Mouse (Mus musculus): ENCODE data around the gene Lrrc75a. TPM values are rescaled to one million over a fixed set of nuclear protein-coding genes. Genes with fewer than 3 reads are reported as not detected.

The Lrrc75a gene
- polyA plus RNA-seq, 1 experiment from 2014 or later, result 15.5 TPM

- no peaks in the 10 kb centered on the region for H3K27me3 ChIP-seq
- no peak overlapping the region for H3K4me2 ChIP-seq (replicated peaks)
- H3K9ac ChIP-seq, result no peak overlapping the region
- peaks cover 64% of the 10 kb centered on the region for H3K36me3 ChIP-seq
- H3K27ac ChIP-seq, result no peak overlapping the region
- no peak for ATAC-seq (ENCODE audit: low FRiP score, low read depth)
- 85% methylated on average over 6 of the region's 6 CpGs for WGBS
- no peak overlapping the region for H3K4me3 ChIP-seq
- no peaks in the 10 kb centered on the region for H3K9me3 ChIP-seq
- H3K4me1 ChIP-seq, result peaks cover 29% of the 10 kb centered on the region
Measured at GRCm38 (mm10) chr11:62610304-62610703, 38.0 kb downstream of the Lrrc75a start.

- no peaks in the 10 kb centered on the region for H3K27me3 ChIP-seq
- no peak overlapping the region for H3K4me3 ChIP-seq
- H3K4me2 ChIP-seq (replicated peaks), result no peak overlapping the region
- peaks cover 77% of the 10 kb centered on the region for H3K36me3 ChIP-seq
- 81% methylated on average over 10 of the region's 10 CpGs for WGBS
- ATAC-seq (ENCODE audit: low FRiP score, low read depth), result no peak
- no peak overlapping the region for H3K27ac ChIP-seq
- no peaks in the 10 kb centered on the region for H3K9me3 ChIP-seq
- H3K4me1 ChIP-seq, result peaks cover 32% of the 10 kb centered on the region
- no peak overlapping the region for H3K9ac ChIP-seq
Measured at GRCm38 (mm10) chr11:62608826-62609675, 39.3 kb downstream of the Lrrc75a start.

- Histone ChIP-seq H3K9ac (no peak overlapping the region; the same call in 1 of the 2 replicates), H3K9me3 (no peaks in the 10 kb centered on the region), H3K36me3 (peaks cover 78% of the 10 kb centered on the region), H3K27ac (no peak overlapping the region), H3K4me2 (replicated peaks) (no peak overlapping the region), H3K4me3 (no peak overlapping the region), H3K27me3 (no peaks in the 10 kb centered on the region), H3K4me1 (peaks cover 28% of the 10 kb centered on the region)
- ATAC-seq (ENCODE audit: low FRiP score, low read depth), result no peak
- 90% methylated on average over 1 of the region's 1 CpGs for WGBS
Measured at GRCm38 (mm10) chr11:62607952-62608201, 40.4 kb downstream of the Lrrc75a start.

- WGBS, result 65% methylated on average over 10 of the region's 10 CpGs
- peaks cover 28% of the 10 kb centered on the region for H3K4me1 ChIP-seq
Measured at GRCm38 (mm10) chr11:62607170-62607951, 41.0 kb downstream of the Lrrc75a start.

GRCm38 (mm10) chr11:62606299-62607169 lies 41.8 kb downstream of the Lrrc75a start:
- Histone ChIP-seq H3K9ac (no peak overlapping the region), H3K27ac (peak overlapping the region; percentile 10; the same call in 1 of the 2 replicates), H3K4me2 (replicated peaks) (peak overlapping the region; percentile 84; the same call in 1 of the 2 replicates), H3K9me3 (no peaks in the 10 kb centered on the region), H3K27me3 (no peaks in the 10 kb centered on the region), H3K4me1 (peaks cover 31% of the 10 kb centered on the region), H3K36me3 (peaks cover 69% of the 10 kb centered on the region), H3K4me3 (no peak overlapping the region)
- ATAC-seq (ENCODE audit: low FRiP score, low read depth), result no peak
- WGBS, result 61% methylated on average over 10 of the region's 10 CpGs

More at GRCm38 (mm10) chr11:62607170-62607951, 41.0 kb downstream of the Lrrc75a start:
- Histone ChIP-seq H3K4me2 (replicated peaks) (no peak overlapping the region), H3K4me3 (no peak overlapping the region), H3K9ac (no peak overlapping the region; the same call in 1 of the 2 replicates), H3K27ac (no peak overlapping the region), H3K9me3 (no peaks in the 10 kb centered on the region), H3K36me3 (peaks cover 77% of the 10 kb centered on the region), H3K27me3 (no peaks in the 10 kb centered on the region)
- ATAC-seq (ENCODE audit: low FRiP score, low read depth), result no peak

GRCm38 (mm10) chr11:62605619-62606298 lies 42.6 kb downstream of the Lrrc75a start:
- H3K36me3 ChIP-seq, result peaks cover 69% of the 10 kb centered on the region
- peak overlapping the region; percentile 52; the same call in 1 of the 2 replicates for H3K27ac ChIP-seq
- no peak for ATAC-seq (ENCODE audit: low FRiP score, low read depth)

GRCm38 (mm10) chr11:62604886-62605618 lies 43.3 kb downstream of the Lrrc75a start:
- H3K4me1 ChIP-seq, result peaks cover 31% of the 10 kb centered on the region
- 22% methylated on average over 3 of the region's 3 CpGs for WGBS
- H3K9me3 ChIP-seq, result no peaks in the 10 kb centered on the region
- peak overlapping the region; percentile 99 for H3K9ac ChIP-seq
- peaks cover 62% of the 10 kb centered on the region for H3K36me3 ChIP-seq
- ATAC-seq (ENCODE audit: low FRiP score, low read depth), result no peak
- H3K4me2 ChIP-seq (replicated peaks), result peak overlapping the region; percentile 84
- peak overlapping the region; percentile 52; the same call in 1 of the 2 replicates for H3K27ac ChIP-seq
- no peaks in the 10 kb centered on the region for H3K27me3 ChIP-seq
- H3K4me3 ChIP-seq, result peak overlapping the region; percentile 90

More at GRCm38 (mm10) chr11:62605619-62606298, 42.6 kb downstream of the Lrrc75a start:
- Histone ChIP-seq H3K4me1 (peaks cover 31% of the 10 kb centered on the region), H3K27me3 (no peaks in the 10 kb centered on the region), H3K9ac (peak overlapping the region; percentile 99), H3K4me2 (replicated peaks) (peak overlapping the region; percentile 84), H3K9me3 (no peaks in the 10 kb centered on the region), H3K4me3 (peak overlapping the region; percentile 90)
- WGBS, result 38% methylated on average over 10 of the region's 10 CpGs

GRCm38 (mm10) chr11:62604123-62604706 lies 44.1 kb downstream of the Lrrc75a start:
- no peak for ATAC-seq (ENCODE audit: low FRiP score, low read depth)
- WGBS, result 12% methylated on average over 5 of the region's 5 CpGs
- peaks cover 31% of the 10 kb centered on the region for H3K4me1 ChIP-seq
- no peaks in the 10 kb centered on the region for H3K27me3 ChIP-seq
- H3K4me3 ChIP-seq, result peak overlapping the region; percentile 90
- H3K36me3 ChIP-seq, result peaks cover 53% of the 10 kb centered on the region
- H3K9me3 ChIP-seq, result no peaks in the 10 kb centered on the region
- peak overlapping the region; percentile 99 for H3K9ac ChIP-seq
- peak overlapping the region; percentile 84 for H3K4me2 ChIP-seq (replicated peaks)
- peak overlapping the region; percentile 94 for H3K27ac ChIP-seq

- ATAC-seq (ENCODE audit: low FRiP score, low read depth), result no peak
- Histone ChIP-seq H3K27me3 (no peaks in the 10 kb centered on the region), H3K4me2 (replicated peaks) (peak overlapping the region; percentile 84), H3K9ac (peak overlapping the region; percentile 99), H3K4me1 (peaks cover 31% of the 10 kb centered on the region), H3K4me3 (peak overlapping the region; percentile 90), H3K36me3 (peaks cover 46% of the 10 kb centered on the region), H3K27ac (peak overlapping the region; percentile 94), H3K9me3 (no peaks in the 10 kb centered on the region)
- WGBS, result 1% methylated on average over 13 of the region's 13 CpGs
Measured at GRCm38 (mm10) chr11:62603312-62604056, 44.8 kb downstream of the Lrrc75a start.

All from limb, embryonic 13.5 days (tissue).